7 mouse cellular contexts compared by ENCODE assay signal in the genomic region with DNA sequence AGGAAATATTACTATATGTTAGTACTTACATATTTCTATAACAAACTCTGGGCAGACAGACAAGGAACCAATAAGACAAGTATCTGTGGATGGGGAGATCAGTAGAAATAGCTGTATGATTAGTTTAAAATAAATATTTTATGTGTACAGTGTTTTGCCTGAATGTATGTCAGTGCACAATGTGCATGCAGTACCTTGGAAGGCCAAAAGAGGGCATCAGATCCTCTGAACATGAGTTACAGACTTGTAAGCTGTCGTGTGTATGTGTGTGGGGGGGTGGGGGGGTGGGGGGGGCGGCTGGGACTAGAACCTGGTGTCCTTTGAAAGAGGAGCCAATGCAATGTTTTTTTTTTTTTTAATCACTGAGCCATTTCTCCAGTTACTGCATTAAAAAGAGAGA. TPM values are rescaled to one million over a fixed set of nuclear protein-coding genes. Genes with fewer than 3 reads are reported as not detected.
DNase-seq lines count a peak whose midpoint lies in the region; TF ChIP-seq lines count a peak whose summit lies in the region.

No protein-coding gene starts in this region.

- peaks cover 15% of the 10 kb centered on the region for H3K4me1 ChIP-seq in E14TG2a.4 (replicated peaks; ENCODE audit: low read depth, low read length)
- H3K4me1 ChIP-seq in embryonic facial prominence, embryonic 10.5 days = 0 out of 2 replicates have a peak, but pooled peaks cover 3% of the 10 kb centered on the region

- no peaks in the 10 kb centered on the region for H3K9me3 ChIP-seq in E14TG2a.4 (ENCODE audit: low read length)
- no peaks in the 10 kb centered on the region for H3K9me3 ChIP-seq in embryonic facial prominence, embryonic 10.5 days

- peaks cover 52% of the 10 kb centered on the region for H3K27me3 ChIP-seq in E14TG2a.4 (ENCODE audit: insufficient read depth, low read length)
- H3K27me3 ChIP-seq in embryonic facial prominence, embryonic 10.5 days (replicated peaks; ENCODE audit: low read depth, poor library complexity, severe bottlenecking) = peaks cover 23% of the 10 kb centered on the region

- 11% methylated on average over 2 of the region's 2 CpGs for WGBS in embryonic facial prominence, embryonic 10.5 days

- no peak overlapping the region for H3K27ac ChIP-seq in layer of hippocampus, adult 2 months
- no peak overlapping the region for H3K27ac ChIP-seq in embryonic facial prominence, embryonic 10.5 days (replicated peaks)

- peak in 1 of 2 experiments; percentile 29 for DNase-seq in layer of hippocampus, adult 2 months (ENCODE audit: low spot score in 2 of 2)
- no peak for DNase-seq in layer of hippocampus, postnatal 36 days
- DNase-seq in adipocyte (ENCODE audit: low spot score) = peak; percentile 43
- DNase-seq in embryonic facial prominence, embryonic 10.5 days (ENCODE audit: low spot score) = peak; percentile 65
- DNase-seq in left cerebral cortex, postnatal 14 days (ENCODE audit: low spot score in 2 of 2) = peak; percentile 46 to 52
- peak; percentile 54 for DNase-seq in retina, postnatal 7 days (ENCODE audit: low read depth, low spot score)

- TF ChIP-seq CTCF in layer of hippocampus, adult 2 months (conservative IDR thresholded peaks at IDR 0.05) = peak; percentile 69
- peak; percentile 50 for TF ChIP-seq CTCF in E14TG2a.4 (conservative IDR thresholded peaks at IDR 0.05; ENCODE audit: low read length)

- no peak overlapping the region for H3K4me3 ChIP-seq in layer of hippocampus, adult 2 months
- no peak overlapping the region for H3K4me3 ChIP-seq in E14TG2a.4 (replicated peaks; ENCODE audit: low read length)
- no peak overlapping the region for H3K4me3 ChIP-seq in embryonic facial prominence, embryonic 10.5 days

- intact Hi-C loops in left cerebral cortex, postnatal 14 days (cut with DNase I) = loop anchor here (2.0 kb wide), 1 partner anchor 145 kb away; no protein-coding TSS in a partner anchor

- H3K36me3 ChIP-seq in E14TG2a.4 (ENCODE audit: insufficient read depth, low read length) = no peaks in the 10 kb centered on the region
- H3K36me3 ChIP-seq in embryonic facial prominence, embryonic 10.5 days (replicated peaks) = no peaks in the 10 kb centered on the region

RNA-seq across cellular contexts. Expression of a gene that starts 15.5 kb away (rescaled TPM):
- not detected for total RNA-seq in layer of hippocampus, adult 2 months (2021)
- under 1 TPM in 1 of 2 experiments, not detected in 1; 0.20 TPM for total RNA-seq in layer of hippocampus, postnatal 36 days (2021)
- polyA plus RNA-seq in embryonic facial prominence, embryonic 10.5 days (2016; fragmentation: Nextera tagmentation; extraction: Ambion mirVana) = 0.06 TPM in 1 of 2 replicates, not detected in the other
- total RNA-seq in left cerebral cortex, postnatal 14 days (2021) = not detected

RNA-seq across cellular contexts. Expression of a gene that starts 41.7 kb away (rescaled TPM):
- total RNA-seq in layer of hippocampus, adult 2 months (2021) = 10 to 100 TPM; 10.6 to 10.9 TPM
- 1 to 10 TPM; 7.9 to 9.9 TPM for total RNA-seq in layer of hippocampus, postnatal 36 days (2021)
- 0.74 and 0.92 TPM in 2 replicates for polyA plus RNA-seq in embryonic facial prominence, embryonic 10.5 days (2016; fragmentation: Nextera tagmentation; extraction: Ambion mirVana)
- 1 to 10 TPM; 6.3 to 7.1 TPM for total RNA-seq in left cerebral cortex, postnatal 14 days (2021)

Comparison
In these comparisons a context has a peak if more than half of its experiments do, and no peak if none do; other contexts are left out.
1. DNase-seq: peak in adipocyte (single experiment), embryonic facial prominence, embryonic 10.5 days (single experiment), left cerebral cortex, postnatal 14 days (2 of 2) and retina, postnatal 7 days (single experiment); none in layer of hippocampus, postnatal 36 days (0 of 2).